In genomic region chr8:117233199-117233598, GRCm38 (mm10) we compare ENCODE assay signal across 31 mouse cellular contexts. TPM values are rescaled to one million over a fixed set of nuclear protein-coding genes. Genes with fewer than 3 reads are reported as not detected.
DNase-seq lines count a peak whose midpoint lies in the region; ATAC-seq lines count a peak whose summit lies in the region.
"Had no signal": no experiment of that assay in that cellular context is flagged by ENCODE, and none has a peak within 500 bp of the region (broad histone marks: within the 10 kb centered on the region; RNA-seq: fewer than 3 reads in every experiment).

No protein-coding gene starts in this region.

- no peak overlapping the region for H3K27ac ChIP-seq in limb, embryonic 10.5 days
- H3K27ac ChIP-seq in heart, embryonic 10.5 days: no peak overlapping the region
- H3K27ac ChIP-seq: hindbrain, embryonic 14.5 days; limb, embryonic 15.5 days; liver, embryonic 14.5 days; macrophage; neural tube, embryonic 13.5 days; stomach, postnatal 0 days had no signal

- H3K9me3 ChIP-seq in limb, embryonic 10.5 days (replicated peaks): no peaks in the 10 kb centered on the region
- H3K9me3 ChIP-seq in heart, embryonic 10.5 days: no peaks in the 10 kb centered on the region
- H3K9me3 ChIP-seq: limb, embryonic 15.5 days; neural tube, embryonic 13.5 days had no signal

- H3K4me3 ChIP-seq in limb, embryonic 10.5 days: no peak overlapping the region
- H3K4me3 ChIP-seq in heart, embryonic 10.5 days: no peak overlapping the region
- H3K4me3 ChIP-seq: heart, embryonic 12.5 days; limb, embryonic 15.5 days; myocyte; neural tube, embryonic 13.5 days had no signal

- ATAC-seq in megakaryocyte, adult 5-6 weeks (ENCODE audit: poor library complexity, severe bottlenecking): peak; percentile 77
- ATAC-seq: forebrain, embryonic 14.5 days; intestine, postnatal 0 days; midbrain, embryonic 16.5 days had no signal

- no peaks in the 10 kb centered on the region for H3K36me3 ChIP-seq in splenic B cell, adult 2 months (ENCODE audit: control insufficient read depth, insufficient read depth, low read length, poor library complexity, severe bottlenecking)
- no peaks in the 10 kb centered on the region for H3K36me3 ChIP-seq in limb, embryonic 10.5 days
- H3K36me3 ChIP-seq in heart, embryonic 10.5 days: no peaks in the 10 kb centered on the region
- H3K36me3 ChIP-seq: heart, embryonic 12.5 days; limb, embryonic 15.5 days; neural tube, embryonic 13.5 days had no signal

- no peaks in the 10 kb centered on the region for H3K4me1 ChIP-seq in limb, embryonic 10.5 days
- H3K4me1 ChIP-seq in heart, embryonic 10.5 days: no peaks in the 10 kb centered on the region
- H3K4me1 ChIP-seq: heart, embryonic 12.5 days; limb, embryonic 15.5 days; neural tube, embryonic 13.5 days had no signal

- 89% methylated on average over 7 of the region's 7 CpGs for WGBS in limb, embryonic 10.5 days
- WGBS in heart, embryonic 10.5 days: 78% methylated on average over 7 of the region's 7 CpGs

- no peaks in the 10 kb centered on the region for H3K27me3 ChIP-seq in splenic B cell, adult 2 months (ENCODE audit: control insufficient read depth, insufficient read depth, low read length, poor library complexity, severe bottlenecking)
- no peaks in the 10 kb centered on the region for H3K27me3 ChIP-seq in limb, embryonic 10.5 days (ENCODE audit: low read depth, poor library complexity, severe bottlenecking)
- H3K27me3 ChIP-seq in heart, embryonic 10.5 days (ENCODE audit: insufficient read depth, poor library complexity, severe bottlenecking): no peaks in the 10 kb centered on the region
- H3K27me3 ChIP-seq: heart, embryonic 12.5 days; limb, embryonic 15.5 days; neural tube, embryonic 13.5 days had no signal

- DNase-seq in A20 (ENCODE audit: low read depth, low spot score): peak; percentile 43
- DNase-seq in R1 (ENCODE audit: low read depth, low spot score): peak; percentile 31
- DNase-seq in splenic B cell, adult 2 months (ENCODE audit: low read depth, low spot score): peak; percentile 55
- DNase-seq in limb, embryonic 10.5 days (ENCODE audit: low spot score): no peak
- DNase-seq in heart, embryonic 10.5 days (ENCODE audit: low spot score): no peak
- DNase-seq: adrenal gland, postnatal 25 days; cerebellum, adult 2 months; cerebellum, postnatal 25 days; gastrocnemius, postnatal 25 days; heart, adult 18-20 months; heart, postnatal 4 days; kidney, postnatal 36 days; left cerebral cortex, postnatal 4 days; lung, adult 2 months; lung, postnatal 10 days; retina, postnatal 1 day; right cerebral cortex, postnatal 14 days; thymus, adult 18-20 months; thymus, postnatal 36 days had no signal

RNA-seq across cellular contexts. Expression of gene Cmip, which starts 23.7 kb away (rescaled TPM):
- 58.4 and 60.3 TPM in 2 replicates for total RNA-seq in megakaryocyte, adult 5-6 weeks (2015)
- 22.7 and 26.5 TPM in 2 replicates for total RNA-seq in megakaryocyte, adult 5-6 weeks (2017)
- 7.6 and 8.2 TPM in 2 replicates for polyA plus RNA-seq in limb, embryonic 10.5 days (2016; fragmentation: Nextera tagmentation; extraction: Ambion mirVana)
- 6.4 and 8.3 TPM in 2 replicates for polyA plus RNA-seq in heart, embryonic 10.5 days (2016; fragmentation: Nextera tagmentation; extraction: Ambion mirVana)

Comparison
In these comparisons a context has a peak if more than half of its experiments do, and no peak if none do; other contexts are left out.
1. DNase-seq: peak in A20 (single experiment), R1 (single experiment) and splenic B cell, adult 2 months (single experiment); none in limb, embryonic 10.5 days (single experiment) and heart, embryonic 10.5 days (single experiment).